Mouse (Mus musculus) T-cell, adult 2 months (primary cell): ENCODE data around the gene Zfp12.
"Not testable (repeated sequence)": the region's sequence is repeated elsewhere in the genome, so short reads cannot be mapped to it uniquely, and the experiment has no call there.

Source experiments
- DNase-seq: peaks from one replicate; pipeline ENCODE4 v3.0.0; 2022; ENCODE audit warnings: low spot score

Zfp12 gene

DNA sequence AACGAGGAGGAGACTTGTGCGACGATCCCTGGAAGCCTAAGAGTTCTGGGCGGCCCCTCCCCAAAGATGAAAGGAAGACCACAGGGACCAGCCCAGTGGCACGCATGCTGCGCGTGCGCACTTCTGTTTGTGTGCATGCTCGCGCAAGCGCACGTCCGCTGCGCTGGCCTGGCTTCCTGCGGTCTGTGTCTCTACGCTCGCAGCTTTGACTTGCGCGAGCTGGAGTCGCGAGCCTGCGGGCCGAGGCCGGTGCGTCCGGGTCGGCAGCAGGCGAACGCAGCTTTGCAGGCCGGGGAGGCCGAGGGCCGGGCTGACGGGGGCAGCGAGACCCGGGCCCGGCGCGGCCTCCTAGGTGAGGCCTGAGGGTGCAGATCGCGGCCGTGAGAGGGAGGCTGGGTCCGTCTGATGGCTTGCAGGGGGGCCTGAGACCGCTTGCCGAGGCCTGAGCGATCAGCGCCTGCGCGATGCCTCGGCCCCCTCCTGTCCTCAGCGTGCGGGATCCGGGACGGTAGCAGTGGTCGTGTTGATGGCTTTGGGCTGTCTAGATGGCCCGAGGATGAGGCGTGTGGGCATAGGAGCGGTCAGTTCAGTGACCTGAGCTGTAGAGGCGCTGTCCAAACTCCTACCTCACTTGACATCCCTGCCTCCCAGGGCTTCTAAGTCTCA is at the start of gene Zfp12:
Gene Zfp12 (plus strand): TSS at position 136 of the 666 bp plus-strand sequence.
- DNase-seq = peak; percentile 92

DNA sequence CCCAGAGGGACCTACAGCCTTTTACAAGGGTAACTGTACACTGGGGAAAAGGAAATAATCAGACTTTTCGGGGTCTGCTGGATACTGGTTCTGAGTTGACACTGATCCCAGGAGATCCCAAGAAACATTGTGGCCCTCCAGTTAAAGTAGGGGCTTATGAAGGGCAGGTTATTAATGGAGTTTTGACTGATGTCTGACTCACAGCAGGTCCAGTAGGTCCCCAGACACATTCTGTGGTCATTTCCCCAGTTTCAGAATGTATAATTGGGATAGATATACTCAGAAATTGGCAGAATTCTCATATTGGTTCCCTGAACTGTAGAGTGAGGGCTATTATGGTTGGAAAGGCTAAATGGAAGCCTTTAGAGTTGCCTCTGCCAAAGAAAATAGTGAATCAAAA is 46.9 kb upstream of the Zfp12 start:
- not testable (repeated sequence) for DNase-seq

DNA sequence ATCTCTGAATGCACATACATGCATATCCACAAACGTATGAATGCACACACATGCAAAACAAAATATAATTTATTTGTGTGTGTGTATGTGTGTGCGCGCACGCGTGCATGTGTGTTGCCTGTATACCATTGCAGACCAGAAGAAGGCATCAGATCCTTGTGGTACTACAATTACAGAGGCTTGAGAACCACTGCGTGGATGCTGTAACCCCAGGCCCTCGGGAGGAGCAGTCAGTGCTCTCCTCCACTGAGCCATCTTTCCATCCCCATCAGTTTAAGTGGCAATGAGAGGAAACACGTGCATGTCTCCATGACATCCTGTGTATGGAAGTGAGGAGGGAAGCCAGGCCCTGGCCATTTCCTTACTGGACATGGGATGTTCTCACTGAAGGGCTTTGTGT is 42.2 kb upstream of the Zfp12 start:
- no peak for DNase-seq

DNA sequence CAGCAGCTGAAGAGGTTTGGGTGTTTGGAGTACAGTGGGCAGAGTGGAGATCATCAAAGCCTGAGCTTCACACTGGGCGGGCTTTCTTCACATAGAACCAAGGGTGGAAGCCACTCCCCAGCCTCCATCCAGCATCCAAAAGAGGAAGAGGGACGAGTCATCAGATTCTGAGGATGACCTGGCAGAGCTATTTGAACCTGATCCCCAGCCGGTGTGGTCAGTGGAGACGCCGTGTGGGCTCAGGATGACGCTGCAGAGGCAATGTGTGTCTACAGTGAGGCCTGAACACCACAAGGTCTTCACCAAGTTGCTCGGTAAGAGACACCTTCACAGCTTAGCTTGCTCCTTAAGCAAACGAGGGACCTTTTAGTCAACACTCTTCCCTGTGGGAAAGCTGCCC is 40.2 kb upstream of the Zfp12 start:
- DNase-seq = not testable (repeated sequence)

DNA sequence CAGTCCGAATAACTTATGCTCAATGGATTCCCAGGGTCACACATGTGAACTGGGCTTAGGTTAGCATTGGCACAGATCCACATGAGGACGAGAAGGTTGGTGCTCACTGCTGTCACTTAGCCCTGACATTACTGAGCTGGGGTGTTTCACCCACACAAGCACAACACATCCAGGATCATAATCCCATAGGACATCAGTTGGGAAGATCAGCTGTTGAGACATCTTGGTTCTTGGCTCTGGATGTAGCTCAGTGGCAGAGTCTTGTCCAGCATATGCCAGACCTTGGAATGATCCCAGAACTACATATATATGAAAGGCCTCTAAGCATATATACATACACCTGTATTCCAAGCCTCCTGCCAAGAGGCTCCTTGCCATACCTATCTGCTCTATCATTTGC is 39.8 kb upstream of the Zfp12 start:
- no peak for DNase-seq

DNA sequence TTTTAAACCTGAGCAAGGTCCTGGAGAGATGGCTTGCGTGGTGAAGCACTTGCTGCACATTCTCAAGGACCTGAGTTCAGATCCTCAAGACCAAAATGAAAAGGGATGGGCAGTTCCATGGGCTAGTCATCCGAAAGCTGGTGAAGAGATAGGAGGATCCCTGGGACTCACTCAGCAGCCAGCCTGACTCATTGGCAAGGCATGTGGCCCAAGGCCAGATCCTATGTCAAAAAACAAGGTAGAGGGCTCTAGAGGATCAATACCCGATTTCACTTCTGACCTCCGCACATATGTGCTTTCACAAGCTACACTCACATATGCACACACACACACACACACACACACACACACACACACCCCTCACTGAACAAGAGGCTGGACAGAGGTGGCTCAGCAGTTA is 38.5 kb upstream of the Zfp12 start:
- DNase-seq = no peak

DNA sequence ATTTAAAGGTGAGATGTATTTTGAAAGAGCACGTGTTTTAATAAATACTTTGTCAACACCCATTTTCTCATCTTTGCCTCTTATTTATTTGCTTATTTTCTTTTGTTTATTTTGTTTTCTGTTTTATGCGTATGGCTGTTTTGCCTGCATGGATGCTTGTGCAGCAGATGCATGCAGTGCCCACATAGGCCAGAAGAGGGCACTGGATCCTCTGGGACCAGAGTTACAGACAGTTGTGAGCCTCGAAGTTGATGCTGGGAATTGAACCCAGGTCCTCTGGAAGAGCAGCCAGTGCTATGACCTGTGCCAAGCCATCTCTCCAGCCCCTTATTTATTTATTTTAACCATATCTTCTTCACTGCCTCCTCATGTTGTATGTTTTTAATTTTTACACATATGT is 29.9 kb upstream of the Zfp12 start:
- DNase-seq = no peak

DNA sequence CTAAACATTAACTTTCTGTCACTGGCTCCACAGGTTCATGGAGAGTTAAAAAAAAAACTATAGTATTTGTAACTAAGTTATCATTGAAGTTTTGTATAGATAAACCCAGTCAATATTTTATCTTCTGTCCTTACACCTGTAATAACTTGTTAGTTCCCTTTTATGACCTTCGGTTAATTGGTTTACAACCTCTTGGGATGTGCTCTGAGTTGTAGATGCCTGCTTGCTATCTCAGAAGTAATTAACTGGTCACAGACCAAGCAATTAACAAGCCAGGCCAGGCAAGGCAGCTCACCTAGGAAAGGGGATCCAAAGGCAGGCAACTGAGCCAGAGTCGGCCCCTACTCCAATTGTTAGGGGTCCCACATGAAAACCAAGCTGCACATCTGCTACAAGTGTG is 21.1 kb upstream of the Zfp12 start:
- no peak for DNase-seq

DNA sequence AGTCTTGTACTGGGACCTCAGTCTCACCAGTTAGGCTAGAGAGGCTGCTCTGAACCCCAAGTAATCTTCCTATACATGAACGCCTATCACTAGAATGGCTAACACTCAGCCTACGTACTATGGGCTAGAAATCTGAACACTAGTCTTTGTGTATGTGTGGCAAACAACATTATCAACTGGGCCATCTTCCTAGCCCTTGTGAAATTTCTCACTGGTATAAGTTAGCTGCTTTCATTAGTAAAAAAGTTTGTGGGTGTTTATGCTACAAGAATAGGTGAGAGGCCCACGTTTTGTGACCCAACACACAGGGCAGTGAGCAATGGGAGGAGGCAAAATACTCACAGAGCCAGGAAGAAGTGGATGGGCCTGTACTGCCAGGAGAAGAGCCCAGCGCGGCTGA is 14.0 kb upstream of the Zfp12 start:
- DNase-seq = no peak

DNA sequence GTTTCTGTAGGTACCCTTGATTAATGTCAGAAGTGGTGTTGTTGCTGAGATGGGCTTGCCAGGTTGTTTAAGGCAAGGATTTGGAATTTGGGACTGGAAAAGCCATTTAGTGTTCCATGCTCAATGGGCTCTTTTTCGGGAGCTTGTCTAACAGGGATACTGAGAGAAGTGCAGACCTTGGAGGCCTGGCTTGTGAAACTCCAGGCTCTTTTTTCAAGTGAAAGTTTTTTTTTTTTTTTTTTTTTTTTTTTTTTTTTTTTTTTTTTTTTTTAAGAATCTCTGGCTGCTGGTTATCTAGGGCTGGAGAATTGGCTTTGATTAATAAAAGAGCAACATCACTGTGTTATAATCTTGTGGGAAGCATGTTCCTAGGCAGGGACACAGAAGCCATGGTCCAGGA is 12.7 kb upstream of the Zfp12 start:
- DNase-seq = no peak

DNA sequence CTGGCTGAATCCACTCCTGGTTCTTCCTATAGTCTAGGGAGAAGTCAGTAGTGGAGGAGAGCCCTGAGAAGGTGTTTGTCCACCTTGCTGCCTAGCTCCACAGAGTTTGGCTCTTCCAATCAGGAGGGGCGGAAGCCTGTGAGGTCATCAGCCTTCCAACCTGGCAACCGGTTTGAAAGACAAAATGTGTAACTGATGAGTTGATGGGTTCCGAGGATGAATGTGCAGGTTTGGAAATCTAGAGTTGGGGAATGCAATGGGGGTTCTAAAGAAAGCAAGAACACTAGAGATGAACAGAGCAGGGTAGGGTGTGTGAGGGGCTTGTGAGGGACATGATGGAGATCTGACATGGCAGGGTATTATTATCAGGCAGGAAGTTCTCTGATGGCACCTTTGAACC is 8.2 kb upstream of the Zfp12 start, which contains the start of gene Spdye4a:
Gene Spdye4a (minus strand): TSS at position 101 of the 400 bp plus-strand sequence.
- no peak for DNase-seq

DNA sequence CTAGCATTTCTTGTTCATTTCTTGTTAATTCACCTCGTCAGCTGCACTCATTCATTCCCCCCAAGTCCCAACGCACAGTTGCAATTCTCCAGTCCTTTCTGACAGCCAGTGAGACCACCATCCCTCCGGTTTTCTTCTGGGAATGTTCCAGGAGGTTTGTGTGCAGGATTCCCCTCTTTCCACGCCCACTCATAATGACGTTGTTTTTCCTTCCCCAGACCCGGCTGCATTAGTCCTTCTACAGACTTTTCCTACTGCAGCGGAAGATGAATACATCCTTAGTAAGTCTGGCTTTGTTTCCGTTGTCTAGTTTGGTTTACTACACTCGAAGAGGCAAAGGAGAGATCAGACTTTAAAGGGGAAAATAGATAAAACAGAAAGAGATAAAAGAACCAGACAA is 1.1 kb downstream of the Zfp12 start:
- no peak for DNase-seq

DNA sequence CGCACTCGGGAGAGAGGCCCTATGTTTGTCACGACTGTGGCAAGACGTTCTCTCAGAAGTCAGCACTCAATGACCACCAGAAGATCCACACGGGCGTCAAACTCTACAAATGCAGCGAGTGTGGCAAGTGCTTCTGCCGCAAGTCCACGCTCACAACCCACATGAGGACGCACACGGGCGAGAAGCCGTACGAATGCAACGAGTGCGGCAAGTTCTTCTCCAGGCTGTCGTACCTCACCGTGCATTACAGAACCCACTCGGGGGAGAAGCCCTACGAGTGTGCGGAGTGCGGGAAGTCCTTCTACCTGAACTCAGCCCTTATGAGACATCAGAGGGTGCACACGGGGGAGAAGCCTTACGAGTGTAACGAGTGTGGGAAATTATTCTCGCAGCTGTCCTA is 10.0 kb downstream of the Zfp12 start:
- DNase-seq = no peak

DNA sequence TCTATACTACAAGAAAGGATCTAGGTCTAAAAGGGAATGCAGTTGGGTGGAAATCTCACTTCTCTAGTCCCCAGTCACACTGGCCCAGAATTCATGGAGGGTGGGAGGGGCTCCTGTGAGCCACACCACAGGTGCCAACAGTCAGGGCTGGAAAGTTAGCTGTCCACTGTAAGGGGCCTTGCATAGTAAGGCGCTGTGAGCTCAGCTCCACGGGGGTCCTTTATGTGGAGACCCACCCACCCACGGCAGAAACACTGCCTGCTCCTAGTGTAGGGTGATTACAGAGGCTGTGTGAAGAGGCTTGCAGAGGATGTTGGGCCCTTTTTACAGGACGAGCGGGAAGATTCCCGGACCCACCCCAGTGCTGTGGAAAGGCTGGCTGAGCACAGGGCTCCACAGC is 17.1 kb downstream of the Zfp12 start:
- no peak for DNase-seq

DNA sequence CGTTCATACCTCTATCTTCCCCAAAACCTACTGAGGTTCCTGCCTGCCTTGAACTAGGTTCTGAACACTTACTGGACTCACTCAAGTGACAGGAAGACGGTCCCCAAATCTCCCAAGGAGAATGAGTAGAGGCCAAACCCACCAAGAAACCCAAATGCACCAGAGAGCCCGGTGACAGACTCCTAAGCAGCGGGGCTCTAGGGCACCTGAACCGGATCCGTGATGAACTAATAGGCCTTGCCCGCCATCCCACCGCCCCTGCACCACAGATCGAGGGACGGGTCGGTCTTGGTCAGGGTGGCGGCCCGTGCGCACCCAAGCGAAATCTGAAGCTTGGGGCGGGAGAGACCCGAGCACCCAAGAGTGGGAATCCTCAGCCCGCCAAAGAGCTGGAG is 17.8 kb downstream of the Zfp12 start:
- DNase-seq = no peak

DNA sequence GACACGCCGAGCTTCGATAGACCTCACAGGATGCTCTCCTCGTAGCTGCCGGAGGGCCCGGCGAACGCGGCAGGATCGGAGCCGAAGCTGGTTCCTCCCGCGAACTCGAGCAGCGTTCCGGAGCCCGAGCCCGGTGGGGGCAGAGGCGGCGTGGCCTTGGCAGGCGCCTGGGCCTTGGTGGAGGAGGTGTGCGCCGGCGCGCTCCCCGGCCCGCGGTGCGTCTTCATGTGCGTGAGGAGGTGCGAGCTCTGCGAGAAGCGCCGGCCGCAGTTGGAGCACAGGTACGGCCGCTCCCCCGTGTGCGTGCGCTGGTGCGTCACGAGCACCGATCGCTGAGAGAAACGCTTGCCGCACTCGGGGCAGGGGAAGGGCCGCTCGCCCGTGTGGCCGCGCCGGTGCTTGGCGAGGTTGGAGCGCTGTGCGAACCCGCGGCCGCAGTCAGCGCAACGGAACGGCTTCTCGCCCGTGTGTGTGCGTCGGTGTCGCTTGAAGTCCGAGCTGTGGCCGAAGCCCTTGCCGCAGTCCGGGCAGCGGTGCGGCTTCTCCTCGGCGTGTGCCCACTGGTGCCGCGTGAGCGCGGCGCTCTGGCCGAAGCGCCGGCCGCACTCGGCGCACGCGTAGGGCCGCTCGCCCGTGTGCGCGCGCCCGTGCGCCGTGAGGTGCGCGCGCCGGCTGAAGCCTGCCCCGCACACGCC is 18.4 kb downstream of the Zfp12 start:
- DNase-seq = no peak

DNA sequence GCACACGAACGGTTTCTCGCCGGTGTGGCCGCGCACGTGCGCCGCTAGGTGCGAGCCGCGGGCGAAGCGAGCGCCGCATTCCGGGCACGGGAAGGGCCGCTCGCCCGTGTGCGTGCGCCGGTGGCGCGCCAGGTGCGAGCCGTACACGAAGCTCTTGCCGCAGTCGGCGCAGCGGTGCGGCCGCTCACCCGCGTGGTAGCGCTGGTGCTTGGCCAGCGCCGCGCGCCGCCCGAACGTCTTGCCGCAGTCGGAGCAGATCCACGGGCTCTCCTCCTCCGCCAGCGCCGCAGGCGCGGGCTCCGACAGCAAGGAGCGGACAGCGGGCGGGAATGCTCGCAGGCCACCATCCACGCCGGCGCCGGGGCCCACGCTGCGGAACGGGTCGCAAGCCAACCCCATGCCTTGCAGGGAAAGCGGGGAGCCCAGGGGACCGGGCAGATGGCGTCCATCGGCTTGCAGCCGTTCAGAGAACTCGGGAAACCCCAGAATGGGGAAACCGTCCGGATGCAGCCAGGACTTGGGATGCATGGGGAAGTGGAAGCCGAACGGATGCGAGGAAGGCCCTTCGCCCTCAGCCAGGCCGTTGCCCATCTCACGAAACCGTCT is 19.0 kb downstream of the Zfp12 start:
- no peak for DNase-seq

DNA sequence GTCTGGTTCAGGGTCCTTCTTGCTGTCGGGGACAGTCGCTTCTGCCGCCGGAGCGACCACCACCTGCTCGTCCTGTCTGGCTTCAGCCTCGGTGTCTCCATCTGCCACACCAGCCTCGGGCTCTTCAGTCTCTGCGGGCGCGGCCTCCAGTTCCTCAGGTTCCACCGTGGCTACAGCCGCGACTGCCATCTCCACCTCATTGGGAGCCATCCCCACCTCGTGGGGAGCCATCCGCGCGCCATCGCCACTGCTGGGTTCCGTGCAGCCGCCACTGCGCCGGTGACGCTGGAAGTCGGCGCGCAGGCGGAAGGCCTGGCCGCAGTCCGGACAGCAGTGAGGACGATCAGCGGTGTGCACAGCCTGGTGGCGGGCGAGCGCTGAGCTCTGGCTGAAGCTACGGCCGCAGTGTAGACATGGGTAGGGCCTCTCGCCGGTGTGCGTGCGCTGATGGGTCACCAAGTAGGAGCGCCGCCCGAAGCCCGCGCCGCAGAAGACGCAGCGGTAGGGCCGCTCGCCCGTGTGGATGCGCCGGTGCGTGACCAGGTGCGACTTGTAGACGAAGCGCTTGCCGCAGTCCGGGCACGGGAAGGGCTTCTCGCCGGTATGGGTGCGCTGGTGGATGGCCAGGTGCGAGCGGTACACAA is 19.6 kb downstream of the Zfp12 start:
- DNase-seq = no peak

DNA sequence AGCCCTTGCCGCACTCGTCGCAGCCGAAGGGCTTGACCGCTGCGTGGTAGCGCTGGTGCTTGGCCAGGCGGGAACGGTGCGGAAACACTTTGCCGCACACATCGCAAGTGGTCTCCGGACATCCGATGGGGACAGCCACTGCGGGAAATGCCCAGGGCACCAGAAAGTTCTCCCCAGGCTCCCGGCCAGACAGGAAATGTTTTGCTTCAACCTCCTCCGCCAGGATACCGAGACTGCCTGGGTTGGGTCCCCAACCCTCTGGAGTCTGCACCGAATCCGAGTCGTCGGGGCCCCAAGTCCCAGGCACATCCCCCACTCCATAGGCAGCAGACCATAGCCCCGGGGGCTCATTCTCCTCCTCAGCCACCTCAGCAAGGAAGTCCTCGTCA is 20.2 kb downstream of the Zfp12 start:
- no peak for DNase-seq

DNA sequence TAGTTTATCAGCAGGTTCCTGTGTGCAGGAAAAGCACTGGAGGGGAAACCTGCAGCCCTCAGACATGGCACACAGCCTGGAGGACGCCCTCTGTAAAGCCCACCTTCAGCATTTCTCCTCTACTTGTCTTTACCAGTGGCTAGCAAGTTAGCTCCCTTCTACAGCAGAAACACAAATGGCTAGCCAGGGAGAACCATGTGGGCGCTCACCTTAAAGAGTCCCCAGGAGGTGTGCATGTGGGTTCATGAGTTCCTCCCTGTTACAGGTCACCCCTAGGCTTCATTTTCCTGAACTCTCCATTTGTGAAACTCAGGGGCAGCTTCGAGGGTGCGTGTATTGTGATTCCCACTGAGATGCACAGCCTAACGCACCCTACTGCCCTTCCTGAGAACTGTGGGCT is 20.8 kb downstream of the Zfp12 start:
- DNase-seq = no peak

DNA sequence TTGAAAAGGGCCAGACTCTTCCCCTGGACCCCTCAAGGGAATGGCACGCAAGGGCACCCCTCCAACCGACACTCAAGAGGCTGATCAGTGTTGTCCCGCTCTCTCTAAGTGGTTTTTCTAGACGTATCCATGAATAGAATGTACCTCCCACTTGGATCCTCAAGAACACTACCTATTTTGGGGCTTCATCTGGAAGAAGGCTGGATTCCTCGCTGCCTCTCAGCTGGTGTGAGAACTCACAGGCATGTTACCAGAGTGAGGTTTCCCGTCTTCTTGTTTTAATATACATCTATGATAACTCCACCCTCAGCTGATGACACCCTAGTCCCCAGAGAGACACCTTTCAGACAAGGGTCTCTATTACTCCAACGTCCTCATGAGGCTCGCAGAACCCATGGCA is 26.7 kb downstream of the Zfp12 start:
- no peak for DNase-seq

DNA sequence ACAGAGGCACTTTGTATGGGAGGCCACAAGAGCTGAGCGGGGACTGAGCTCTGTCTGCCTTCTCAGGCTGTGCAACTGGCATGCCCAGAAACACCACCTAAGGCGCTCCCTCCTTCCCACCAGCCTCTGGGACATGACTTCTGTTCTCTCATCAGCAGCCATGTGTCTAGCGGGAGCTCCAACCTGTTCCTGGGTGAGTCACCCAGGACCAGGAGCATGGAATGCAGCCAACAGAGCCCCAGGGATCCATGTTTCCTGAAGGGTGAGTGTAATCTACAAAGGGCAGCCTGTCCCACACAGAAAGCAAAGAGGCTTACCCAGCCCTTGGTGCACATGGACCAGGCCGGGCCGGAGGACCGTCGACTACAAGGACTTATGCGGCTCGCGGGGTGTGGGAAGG is 29.7 kb downstream of the Zfp12 start:
- no peak for DNase-seq

DNA sequence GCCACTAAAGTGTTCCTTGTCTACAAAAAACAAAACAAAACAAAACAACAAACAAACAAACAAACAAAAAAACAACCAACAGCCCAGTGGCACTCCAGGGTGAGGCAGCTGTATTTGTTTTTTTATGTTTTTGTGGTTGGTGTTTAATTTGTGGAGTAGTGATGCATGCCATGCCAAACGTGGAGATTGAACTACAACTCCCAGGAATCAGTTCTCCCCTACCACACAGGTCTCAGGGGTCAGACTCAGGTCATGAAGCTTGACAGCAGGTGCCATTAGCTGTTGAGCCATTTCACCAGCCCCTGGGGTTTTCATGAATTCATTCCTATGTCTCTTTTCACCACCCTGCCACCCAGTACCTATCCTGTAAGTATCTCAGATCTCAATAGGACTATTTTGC is 30.4 kb downstream of the Zfp12 start:
- no peak for DNase-seq
